Mouse (Mus musculus): Measurements from ENCODE around the gene Foxn2. TPM values are rescaled to one million over a fixed set of nuclear protein-coding genes. Genes with fewer than 3 reads are reported as not detected.
"Not testable (repeated sequence)": the region's sequence is repeated elsewhere in the genome, so short reads cannot be mapped to it uniquely, and the experiment has no call there.

Foxn2 gene
- polyA plus RNA-seq, 1 experiment, result 2.6 TPM

DNA sequence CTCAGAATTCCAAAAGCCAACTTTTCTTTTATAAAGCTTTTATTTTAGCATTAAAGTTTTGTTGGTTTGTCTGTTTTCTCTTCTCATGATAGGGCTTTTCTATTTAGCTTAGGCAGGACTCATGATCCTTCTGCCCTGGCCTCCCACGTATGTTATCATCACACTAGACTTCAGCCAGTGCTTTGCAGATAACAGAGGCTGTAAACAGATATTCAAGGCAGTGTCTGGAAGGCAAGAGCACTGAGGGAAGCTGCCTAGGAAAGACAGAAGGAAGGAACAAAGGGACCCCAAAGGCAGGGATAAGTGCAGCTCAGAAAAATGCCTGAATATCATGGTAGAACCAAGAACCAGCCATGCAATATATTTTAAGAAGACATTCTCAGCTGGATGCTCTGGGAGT lies 26.1 kb downstream of the Foxn2 start:
- TF ChIP-seq GATA1 (IDR thresholded peaks at IDR 0.05; ENCODE audit: borderline replicate concordance, low read length) (no peak), FLI1 (IDR thresholded peaks at IDR 0.05; ENCODE audit: low read length) (no peak)
- Histone ChIP-seq H3K4me3 (replicated peaks) (no peak overlapping the region), H3K36me3 (replicated peaks; ENCODE audit: low read length) (peaks cover 52% of the 10 kb centered on the region), H3K4me1 (peaks cover 23% of the 10 kb centered on the region), H3K27me3 (replicated peaks) (no peaks in the 10 kb centered on the region), H3K9me3 (peaks cover 7% of the 10 kb centered on the region)

DNA sequence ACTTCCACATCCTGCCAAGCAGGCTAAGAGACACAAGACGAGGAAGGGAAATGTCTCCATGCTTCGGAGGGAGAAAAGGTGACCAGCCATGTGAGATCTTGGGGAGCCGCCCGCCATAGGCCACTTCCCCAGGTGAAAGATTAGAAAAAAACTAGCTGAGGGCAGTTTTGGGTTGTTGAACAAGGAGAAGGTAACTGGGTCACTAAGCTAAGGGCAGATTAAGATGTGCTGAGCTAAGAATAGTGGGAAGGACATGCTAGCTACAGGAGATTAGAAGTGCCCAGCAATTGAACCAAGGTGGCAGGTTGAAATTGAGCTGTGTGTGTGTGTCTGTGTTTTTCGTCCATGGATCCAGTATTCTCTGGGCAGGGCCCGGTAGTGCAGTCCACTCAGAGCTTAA lies 27.2 kb downstream of the Foxn2 start:
- Histone ChIP-seq H3K9me3 (peaks cover 7% of the 10 kb centered on the region), H3K27me3 (replicated peaks) (no peaks in the 10 kb centered on the region), H3K36me3 (replicated peaks; ENCODE audit: low read length) (peaks cover 59% of the 10 kb centered on the region), H3K4me1 (peaks cover 19% of the 10 kb centered on the region), H3K4me3 (replicated peaks) (no peak overlapping the region)
- TF ChIP-seq GATA1 (IDR thresholded peaks at IDR 0.05; ENCODE audit: borderline replicate concordance, low read length), result no peak
- no peak for TF ChIP-seq FLI1 (IDR thresholded peaks at IDR 0.05; ENCODE audit: low read length)

DNA sequence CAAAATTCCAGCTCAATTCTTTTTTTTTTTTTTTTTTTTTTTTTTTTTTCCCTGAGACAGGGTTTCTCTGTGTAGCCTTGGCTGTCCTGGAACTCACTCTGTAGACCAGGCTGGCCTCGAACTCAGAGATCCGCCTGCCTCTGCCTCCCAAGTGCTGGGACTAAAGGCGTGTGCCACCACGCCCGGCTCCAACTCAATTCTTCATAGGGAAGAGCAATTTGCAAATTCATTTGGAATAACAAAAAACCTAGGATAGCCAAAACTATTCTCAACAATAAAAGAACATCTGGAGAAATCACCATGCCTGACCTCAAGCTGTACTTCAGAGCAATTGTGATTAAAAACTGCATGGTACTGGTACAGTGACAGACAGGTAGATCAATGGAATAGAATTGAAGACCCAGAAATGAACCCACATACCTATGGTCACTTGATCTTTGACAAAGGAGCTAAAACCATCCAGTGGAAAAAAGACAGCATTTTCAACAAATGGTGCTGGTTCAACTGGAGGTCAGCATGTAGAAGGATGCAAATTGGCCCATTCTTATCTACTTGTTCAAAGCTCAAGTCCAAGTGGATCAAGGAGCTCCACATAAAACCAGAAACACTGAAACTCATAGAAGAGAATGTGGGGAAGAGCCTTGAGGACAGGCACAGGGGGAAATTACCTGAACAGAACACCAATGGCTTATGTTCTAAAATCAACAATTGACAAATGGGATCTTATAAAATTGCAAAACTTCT lies 28.3 kb downstream of the Foxn2 start:
- not testable (repeated sequence) for H3K4me3 ChIP-seq (replicated peaks); H3K4me1 ChIP-seq; H3K27me3 ChIP-seq (replicated peaks); H3K9me3 ChIP-seq
- H3K36me3 ChIP-seq (replicated peaks; ENCODE audit: low read length), result peaks cover 51% of the 10 kb centered on the region

DNA sequence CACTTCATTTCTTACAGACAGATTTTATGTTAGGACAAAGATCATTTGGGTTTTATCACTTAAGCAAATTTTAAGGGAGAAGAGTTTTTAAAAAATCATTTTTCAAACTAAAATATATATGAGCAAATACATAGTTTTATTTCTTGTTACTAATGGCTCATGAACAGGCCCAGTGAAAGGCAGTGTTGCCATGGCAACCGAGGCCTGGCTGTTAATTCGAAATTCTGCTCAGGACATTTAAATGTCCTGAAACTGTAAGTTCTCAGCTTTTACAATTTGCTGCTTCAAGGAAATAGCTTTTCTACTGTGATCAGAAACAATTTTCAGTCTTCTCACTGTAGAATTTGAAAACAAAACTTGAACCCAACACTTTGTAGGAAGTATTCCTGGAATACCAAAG lies 33.3 kb downstream of the Foxn2 start:
- H3K4me3 ChIP-seq (replicated peaks), result no peak overlapping the region
- peaks cover 11% of the 10 kb centered on the region; the same call in 1 of the 2 replicates for H3K4me1 ChIP-seq
- H3K36me3 ChIP-seq (replicated peaks; ENCODE audit: low read length), result peaks cover 45% of the 10 kb centered on the region
- H3K9me3 ChIP-seq, result peaks cover 7% of the 10 kb centered on the region
- TF ChIP-seq GATA1 (IDR thresholded peaks at IDR 0.05; ENCODE audit: borderline replicate concordance, low read length) (no peak), FLI1 (IDR thresholded peaks at IDR 0.05; ENCODE audit: low read length) (no peak)
- H3K27me3 ChIP-seq (replicated peaks), result no peaks in the 10 kb centered on the region

DNA sequence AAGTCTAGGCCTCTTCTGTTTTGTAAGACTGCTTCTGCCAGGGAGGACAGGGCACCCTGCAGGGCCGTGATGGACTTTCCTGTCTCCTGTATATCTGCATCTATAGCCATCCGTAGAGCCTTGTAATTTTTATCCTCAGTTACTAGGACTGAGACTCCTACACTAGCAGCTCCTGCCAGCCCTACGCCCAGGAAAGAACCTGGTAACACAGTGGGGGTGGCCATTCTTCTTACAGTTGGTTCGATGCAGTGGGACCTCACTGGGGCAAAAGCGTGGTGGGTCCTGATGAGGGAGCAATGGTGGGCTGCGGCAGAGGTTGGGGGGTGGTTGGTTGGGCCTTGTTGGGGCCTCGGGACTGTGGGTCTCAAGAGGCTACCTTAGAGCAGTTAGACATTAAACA lies 36.7 kb downstream of the Foxn2 start:
- Histone ChIP-seq H3K36me3 (replicated peaks; ENCODE audit: low read length) (peaks cover 29% of the 10 kb centered on the region), H3K4me3 (replicated peaks) (no peak overlapping the region), H3K4me1 (peaks cover 36% of the 10 kb centered on the region), H3K9me3 (no peaks in the 10 kb centered on the region), H3K27me3 (replicated peaks) (no peaks in the 10 kb centered on the region)
- TF ChIP-seq FLI1 (IDR thresholded peaks at IDR 0.05; ENCODE audit: low read length), result no peak
- no peak for TF ChIP-seq GATA1 (IDR thresholded peaks at IDR 0.05; ENCODE audit: borderline replicate concordance, low read length)

DNA sequence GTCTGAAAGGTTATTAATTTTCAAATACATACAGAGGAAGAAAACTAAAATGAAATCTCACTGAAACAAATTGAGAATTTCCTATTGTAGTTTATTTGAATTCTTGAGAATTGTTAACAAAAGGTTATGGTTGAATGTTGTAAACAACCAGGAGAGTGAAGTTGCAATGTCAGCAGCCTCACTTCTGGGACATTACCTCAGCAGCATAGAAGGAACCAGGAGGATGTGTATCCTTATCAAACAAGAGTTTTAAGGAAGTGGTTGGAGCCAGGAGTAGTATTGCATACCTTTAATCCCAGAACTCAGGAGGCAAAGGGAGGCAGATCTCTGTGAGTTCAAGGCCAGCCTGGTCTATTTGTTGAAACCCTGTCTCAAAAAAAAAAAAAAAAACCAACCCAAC lies 37.2 kb downstream of the Foxn2 start:
- H3K4me3 ChIP-seq (replicated peaks), result no peak overlapping the region
- H3K4me1 ChIP-seq, result peaks cover 36% of the 10 kb centered on the region
- peaks cover 28% of the 10 kb centered on the region for H3K36me3 ChIP-seq (replicated peaks; ENCODE audit: low read length)
- TF ChIP-seq GATA1 (IDR thresholded peaks at IDR 0.05; ENCODE audit: borderline replicate concordance, low read length), result no peak
- TF ChIP-seq FLI1 (IDR thresholded peaks at IDR 0.05; ENCODE audit: low read length), result no peak
- H3K9me3 ChIP-seq, result no peaks in the 10 kb centered on the region
- H3K27me3 ChIP-seq (replicated peaks), result no peaks in the 10 kb centered on the region

DNA sequence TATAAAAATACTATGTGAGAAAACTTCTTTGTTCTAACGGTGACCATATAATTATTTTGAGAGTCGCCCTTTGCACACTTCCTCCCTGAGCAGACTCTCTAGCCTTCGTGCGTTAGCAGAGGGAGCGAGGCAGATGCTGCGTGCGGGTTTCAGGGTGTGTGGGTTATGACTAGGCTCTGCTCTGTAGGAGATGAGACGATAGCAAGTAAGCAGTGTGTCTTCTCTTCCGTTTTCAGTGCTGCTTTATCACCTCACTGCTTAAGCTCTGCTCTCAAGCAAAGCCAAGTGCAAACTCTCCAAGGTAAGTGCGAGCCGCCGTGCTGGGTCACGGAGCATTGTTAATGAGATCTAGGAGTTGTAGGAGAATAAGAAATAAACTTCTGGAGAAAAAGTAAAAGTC lies 38.5 kb downstream of the Foxn2 start:
- no peak for TF ChIP-seq FLI1 (IDR thresholded peaks at IDR 0.05; ENCODE audit: low read length)
- TF ChIP-seq GATA1 (IDR thresholded peaks at IDR 0.05; ENCODE audit: borderline replicate concordance, low read length), result no peak
- peaks cover 37% of the 10 kb centered on the region for H3K4me1 ChIP-seq
- H3K9me3 ChIP-seq, result no peaks in the 10 kb centered on the region
- H3K36me3 ChIP-seq (replicated peaks; ENCODE audit: low read length), result peaks cover 28% of the 10 kb centered on the region
- H3K4me3 ChIP-seq (replicated peaks), result no peak overlapping the region
- H3K27me3 ChIP-seq (replicated peaks), result no peaks in the 10 kb centered on the region

DNA sequence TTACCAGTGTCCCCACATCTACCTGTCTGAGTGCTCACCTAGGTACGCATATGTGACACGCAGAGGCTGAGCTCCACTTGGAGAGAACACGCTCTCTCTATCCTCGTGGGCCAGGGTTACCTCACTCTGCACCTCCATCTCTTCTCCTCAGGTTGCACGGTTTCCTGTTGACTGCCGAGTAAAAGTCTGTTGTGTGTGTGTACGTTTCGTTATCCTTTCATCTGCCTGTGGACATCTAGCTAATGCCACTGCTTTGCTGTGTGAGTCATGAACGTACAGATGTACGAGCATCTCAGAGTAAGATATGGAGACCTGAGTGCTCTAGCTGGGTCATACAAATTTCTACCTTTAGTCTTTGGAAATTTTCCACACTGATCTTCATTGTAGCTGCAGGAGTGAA lies 39.9 kb downstream of the Foxn2 start:
- TF ChIP-seq GATA1 (IDR thresholded peaks at IDR 0.05; ENCODE audit: borderline replicate concordance, low read length), result no peak
- Histone ChIP-seq H3K4me3 (replicated peaks) (no peak overlapping the region), H3K9me3 (no peaks in the 10 kb centered on the region)

DNA sequence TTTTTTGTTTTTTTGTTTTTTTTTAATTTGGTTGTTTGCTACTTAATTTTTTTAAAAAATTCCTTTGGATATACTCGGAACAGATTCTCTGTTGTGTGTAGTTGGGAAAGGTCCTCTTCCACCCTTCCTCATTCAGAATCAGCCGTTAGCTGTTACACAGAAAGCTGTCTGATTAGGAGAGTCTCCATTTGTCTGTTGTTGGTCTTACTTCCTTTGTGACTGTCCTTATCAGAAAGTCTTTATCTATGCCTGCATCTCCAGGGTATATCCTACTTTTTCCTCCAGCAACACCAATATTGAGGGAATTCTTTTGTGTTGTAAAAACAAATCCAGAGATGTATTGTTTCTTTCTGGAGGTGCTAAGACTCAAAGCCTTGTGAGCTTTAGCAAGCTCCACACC lies 40.6 kb downstream of the Foxn2 start:
- H3K36me3 ChIP-seq (replicated peaks; ENCODE audit: low read length), result peaks cover 24% of the 10 kb centered on the region
- H3K9me3 ChIP-seq, result no peaks in the 10 kb centered on the region
- no peaks in the 10 kb centered on the region for H3K27me3 ChIP-seq (replicated peaks)
- no peak overlapping the region for H3K4me3 ChIP-seq (replicated peaks)
- no peak for TF ChIP-seq GATA1 (IDR thresholded peaks at IDR 0.05; ENCODE audit: borderline replicate concordance, low read length)
- H3K4me1 ChIP-seq, result peaks cover 45% of the 10 kb centered on the region

More for the DNA sequence above, 39.9 kb downstream of the Foxn2 start:
- H3K4me1 ChIP-seq, result peaks cover 44% of the 10 kb centered on the region
- H3K27me3 ChIP-seq (replicated peaks), result no peaks in the 10 kb centered on the region
- H3K36me3 ChIP-seq (replicated peaks; ENCODE audit: low read length), result peaks cover 29% of the 10 kb centered on the region

DNA sequence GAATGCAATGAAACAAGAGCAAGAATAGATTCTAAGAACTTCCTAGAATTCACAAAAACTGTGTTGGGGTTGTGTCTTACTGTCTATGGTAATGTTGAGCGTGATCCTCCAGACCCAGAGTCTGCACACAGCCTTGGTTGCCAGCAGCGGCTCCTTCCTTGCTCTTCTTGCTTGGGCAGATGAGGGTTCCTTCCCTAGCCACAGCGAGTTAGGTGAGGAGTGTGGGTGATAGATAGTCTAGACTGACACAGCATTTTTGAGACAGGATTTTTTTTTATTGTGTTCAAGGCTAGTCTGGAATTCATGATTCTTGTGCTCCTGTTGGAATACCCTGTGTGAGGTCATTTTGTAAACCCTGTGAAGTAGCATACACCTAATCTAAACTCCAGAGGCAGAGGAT lies 41.1 kb downstream of the Foxn2 start:
- TF ChIP-seq FLI1 (IDR thresholded peaks at IDR 0.05; ENCODE audit: low read length), result no peak
- no peak for TF ChIP-seq GATA1 (IDR thresholded peaks at IDR 0.05; ENCODE audit: borderline replicate concordance, low read length)
- Histone ChIP-seq H3K9me3 (no peaks in the 10 kb centered on the region), H3K36me3 (replicated peaks; ENCODE audit: low read length) (peaks cover 26% of the 10 kb centered on the region), H3K4me1 (peaks cover 45% of the 10 kb centered on the region), H3K27me3 (replicated peaks) (no peaks in the 10 kb centered on the region), H3K4me3 (replicated peaks) (no peak overlapping the region)

DNA sequence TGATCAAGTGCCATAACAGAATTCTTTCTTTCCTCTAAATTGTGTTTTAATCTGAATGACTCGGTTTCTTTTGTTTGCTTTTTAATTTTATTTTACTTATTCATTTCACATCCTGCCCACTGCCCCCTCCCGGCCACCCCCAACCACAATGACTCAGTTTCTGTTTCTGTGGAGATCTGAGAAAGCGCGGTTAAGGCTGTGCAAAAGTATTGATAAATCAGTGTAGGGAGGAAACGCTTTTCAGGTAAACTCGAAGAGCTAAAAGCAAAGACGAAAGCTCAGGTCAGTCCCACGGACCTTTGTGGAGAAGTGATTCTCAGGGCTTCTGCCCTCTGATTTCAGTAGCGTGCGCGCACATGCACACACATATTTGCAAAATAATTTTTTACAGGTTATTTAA lies 44.0 kb downstream of the Foxn2 start:
- Histone ChIP-seq H3K4me3 (replicated peaks) (no peak overlapping the region), H3K36me3 (replicated peaks; ENCODE audit: low read length) (peaks cover 28% of the 10 kb centered on the region)

More for the DNA sequence above, 44.0 kb downstream of the Foxn2 start:
- Histone ChIP-seq H3K9me3 (no peaks in the 10 kb centered on the region), H3K4me1 (peaks cover 33% of the 10 kb centered on the region), H3K27me3 (replicated peaks) (no peaks in the 10 kb centered on the region)
- TF ChIP-seq GATA1 (IDR thresholded peaks at IDR 0.05; ENCODE audit: borderline replicate concordance, low read length), result no peak
- TF ChIP-seq FLI1 (IDR thresholded peaks at IDR 0.05; ENCODE audit: low read length), result no peak

Data from megakaryocyte, embryonic 14.5 days (primary cell).